Mouse (Mus musculus): ENCODE data around the gene Setd6. TPM values are rescaled to one million over a fixed set of nuclear protein-coding genes. Genes with fewer than 3 reads are reported as not detected.
A peak's percentile ranks its signal among the peaks of the same experiment; 100 is the strongest.

Setd6 gene
- polyA plus RNA-seq, 1 experiment from 2014 or later: 16.5 TPM

DNA sequence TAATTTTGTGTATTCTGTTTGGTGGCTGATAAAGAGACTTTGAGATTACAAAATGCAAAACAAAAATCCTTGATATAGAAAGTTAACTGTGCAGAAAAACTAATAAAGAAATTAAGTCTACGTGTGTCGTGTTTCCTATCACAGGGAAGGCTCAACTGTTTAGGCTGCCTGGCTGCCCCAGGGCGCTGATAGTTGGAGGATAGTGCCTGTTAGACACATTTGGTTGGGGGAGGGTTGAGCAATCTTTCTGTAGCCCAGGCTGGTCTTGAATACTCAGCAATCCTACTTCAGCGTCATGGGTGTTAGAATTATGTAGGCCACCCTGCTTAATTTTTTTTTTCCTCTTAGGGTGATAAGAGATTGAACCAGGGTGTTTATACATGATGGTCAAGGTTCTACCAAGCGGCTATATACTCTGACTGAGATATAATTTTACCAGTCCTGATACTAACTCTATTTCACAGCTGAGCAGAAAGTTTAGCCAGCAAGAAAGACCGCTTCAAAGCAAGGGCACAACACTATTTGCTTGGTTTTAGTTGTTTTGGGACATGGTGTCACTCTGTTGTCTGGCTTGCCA, 756 bp upstream of the Setd6 start:
- Histone ChIP-seq H3K4me1 (ENCODE audit: control insufficient read depth, insufficient read depth, low read length) (peaks cover 20% of the 10 kb centered on the region), H3K27ac (ENCODE audit: low read length) (peak overlapping the region; percentile 72; the same call in 1 of the 2 replicates), H3K4me3 (ENCODE audit: low read length) (peak overlapping the region; percentile 81), H3K27me3 (ENCODE audit: control insufficient read depth, insufficient read depth, low read length) (no peaks in the 10 kb centered on the region), H3K9me3 (replicated peaks; ENCODE audit: control insufficient read depth, low read length) (no peaks in the 10 kb centered on the region), H3K9ac (ENCODE audit: low read length) (peak overlapping the region; percentile 86), H3K4me2 (ENCODE audit: low read depth, low read length) (peak overlapping the region; percentile 76), H3K36me3 (ENCODE audit: control insufficient read depth, insufficient read depth) (peaks cover 37% of the 10 kb centered on the region; the same call in 1 of the 2 replicates)
- ATAC-seq (replicated peaks; ENCODE audit: extremely low read depth, insufficient read depth, low FRiP score): no peak
- WGBS: 70% methylated on average over 6 of the region's 6 CpGs

DNA sequence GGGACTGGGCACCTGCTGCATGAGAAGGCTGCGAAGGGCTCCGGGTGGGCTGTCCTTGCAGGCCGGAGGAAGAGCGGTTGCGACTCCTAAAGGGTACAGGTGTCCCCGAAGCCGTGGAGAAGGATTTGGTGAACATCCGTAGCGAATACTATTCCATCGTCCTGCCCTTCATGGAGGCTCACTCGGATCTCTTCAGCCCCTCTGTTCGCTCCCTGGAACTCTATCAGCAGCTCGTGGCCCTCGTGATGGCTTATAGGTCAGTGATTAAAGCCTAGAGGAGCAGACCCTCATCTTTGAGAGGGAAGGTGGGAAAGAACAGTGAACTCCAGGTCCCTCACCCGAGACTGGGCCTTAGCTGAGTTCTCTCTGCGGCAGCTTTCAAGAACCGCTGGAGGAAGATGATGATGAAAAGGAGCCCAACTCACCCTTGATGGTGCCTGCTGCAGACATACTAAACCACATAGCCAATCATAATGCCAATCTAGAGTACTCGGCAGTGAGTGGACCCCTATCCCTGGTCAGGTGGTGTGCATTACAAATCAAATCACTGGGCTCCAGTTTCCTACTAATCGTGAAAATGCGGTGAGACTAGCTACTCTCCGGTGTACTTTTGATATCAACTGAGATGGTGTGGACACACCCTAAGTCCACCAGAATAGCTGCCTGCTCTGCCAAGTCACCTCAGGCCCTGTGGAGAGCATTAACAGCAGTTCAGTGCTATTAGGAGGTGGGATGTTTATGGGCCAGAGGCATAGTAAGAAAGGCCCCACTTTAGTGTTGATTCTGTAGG, 1.1 kb downstream of the Setd6 start:
- ATAC-seq (replicated peaks; ENCODE audit: extremely low read depth, insufficient read depth, low FRiP score): no peak
- Histone ChIP-seq H3K4me3 (ENCODE audit: low read length) (peak overlapping the region; percentile 81), H3K36me3 (ENCODE audit: control insufficient read depth, insufficient read depth) (peaks cover 42% of the 10 kb centered on the region), H3K9ac (ENCODE audit: low read length) (peak overlapping the region; percentile 86), H3K9me3 (replicated peaks; ENCODE audit: control insufficient read depth, low read length) (no peaks in the 10 kb centered on the region), H3K4me2 (ENCODE audit: low read depth, low read length) (peak overlapping the region; percentile 76), H3K4me1 (ENCODE audit: control insufficient read depth, insufficient read depth, low read length) (peaks cover 16% of the 10 kb centered on the region), H3K27ac (ENCODE audit: low read length) (no peak overlapping the region), H3K27me3 (ENCODE audit: control insufficient read depth, insufficient read depth, low read length) (no peaks in the 10 kb centered on the region)
- 21% methylated on average over 21 of the region's 21 CpGs for WGBS

DNA sequence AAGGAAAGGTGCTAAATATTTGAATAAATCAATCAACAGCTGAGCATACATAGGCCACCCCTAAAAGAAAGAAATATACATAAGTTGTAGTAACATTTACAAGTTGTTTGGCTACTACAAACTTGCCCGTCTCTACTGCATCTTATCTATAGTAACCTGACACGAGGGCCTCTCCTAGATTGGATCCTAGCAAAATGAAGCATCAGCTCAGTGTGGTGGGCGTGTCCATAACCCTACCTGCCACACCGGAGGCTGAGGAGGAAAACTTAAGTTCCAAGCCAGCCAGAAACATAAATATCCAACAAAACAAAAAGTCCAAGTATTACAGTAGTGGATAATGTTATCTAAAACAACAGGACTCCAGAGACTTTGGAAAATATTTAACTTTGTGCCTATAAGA, 11.9 kb downstream of the Setd6 start:
- Histone ChIP-seq H3K4me3 (ENCODE audit: low read length) (no peak overlapping the region), H3K9ac (ENCODE audit: low read length) (no peak overlapping the region), H3K36me3 (ENCODE audit: control insufficient read depth, insufficient read depth) (peaks cover 68% of the 10 kb centered on the region), H3K27ac (ENCODE audit: low read length) (no peak overlapping the region), H3K4me1 (ENCODE audit: control insufficient read depth, insufficient read depth, low read length) (no peaks in the 10 kb centered on the region), H3K9me3 (replicated peaks; ENCODE audit: control insufficient read depth, low read length) (no peaks in the 10 kb centered on the region), H3K27me3 (ENCODE audit: control insufficient read depth, insufficient read depth, low read length) (no peaks in the 10 kb centered on the region), H3K4me2 (ENCODE audit: low read depth, low read length) (no peak overlapping the region)
- 58% methylated on average over 4 of the region's 4 CpGs for WGBS
- no peak for ATAC-seq (replicated peaks; ENCODE audit: extremely low read depth, insufficient read depth, low FRiP score)

DNA sequence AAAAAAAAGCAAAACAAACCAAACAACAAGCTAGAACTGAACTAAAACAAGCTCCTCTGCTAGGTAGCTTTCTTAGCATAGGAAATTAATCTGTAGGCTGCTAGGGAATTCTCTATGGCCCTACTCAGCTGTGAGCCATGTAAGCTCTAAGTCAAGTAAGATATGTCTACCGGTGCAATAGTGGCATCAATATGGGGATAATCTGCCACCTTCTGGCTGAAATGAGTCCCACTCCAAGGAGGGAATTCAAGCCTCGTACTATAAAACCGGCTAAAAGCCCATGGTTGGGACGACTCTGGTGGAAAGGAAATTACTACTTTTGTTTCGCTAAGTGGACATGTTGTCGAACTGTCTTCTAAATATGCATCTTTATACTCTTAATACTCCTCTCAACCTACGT, 22.9 kb downstream of the Setd6 start:
- no peaks in the 10 kb centered on the region for H3K9me3 ChIP-seq (replicated peaks; ENCODE audit: control insufficient read depth, low read length)
- ATAC-seq (replicated peaks; ENCODE audit: extremely low read depth, insufficient read depth, low FRiP score): no peak
- 76% methylated on average over 7 of the region's 7 CpGs for WGBS
- H3K9ac ChIP-seq (ENCODE audit: low read length): no peak overlapping the region
- H3K4me3 ChIP-seq (ENCODE audit: low read length): no peak overlapping the region
- H3K4me1 ChIP-seq (ENCODE audit: control insufficient read depth, insufficient read depth, low read length): no peaks in the 10 kb centered on the region
- H3K27ac ChIP-seq (ENCODE audit: low read length): no peak overlapping the region
- peaks cover 74% of the 10 kb centered on the region for H3K36me3 ChIP-seq (ENCODE audit: control insufficient read depth, insufficient read depth)
- no peaks in the 10 kb centered on the region for H3K27me3 ChIP-seq (ENCODE audit: control insufficient read depth, insufficient read depth, low read length)
- no peak overlapping the region for H3K4me2 ChIP-seq (ENCODE audit: low read depth, low read length)

DNA sequence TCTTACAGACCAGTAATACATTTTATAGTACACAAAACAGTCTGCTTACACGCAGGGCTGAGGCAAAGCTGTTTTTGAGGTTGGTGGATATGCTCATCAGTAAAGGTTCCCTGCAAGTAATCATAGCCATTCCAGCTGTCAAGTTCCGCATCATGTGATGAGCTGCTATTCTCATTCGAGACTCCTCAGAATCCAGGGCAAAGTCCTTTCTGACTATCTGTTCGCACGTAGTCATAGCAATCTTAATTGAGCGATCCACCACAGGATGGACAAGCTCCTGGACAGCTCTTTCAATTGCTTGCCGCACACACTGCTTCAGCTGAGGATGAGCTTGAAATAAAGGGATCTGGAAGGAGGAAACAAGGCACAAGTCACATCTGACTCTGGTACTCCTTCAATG, 26.1 kb downstream of the Setd6 start:
- H3K4me2 ChIP-seq (ENCODE audit: low read depth, low read length): no peak overlapping the region
- peaks cover 78% of the 10 kb centered on the region for H3K36me3 ChIP-seq (ENCODE audit: control insufficient read depth, insufficient read depth)
- no peaks in the 10 kb centered on the region for H3K27me3 ChIP-seq (ENCODE audit: control insufficient read depth, insufficient read depth, low read length)
- no peaks in the 10 kb centered on the region for H3K9me3 ChIP-seq (replicated peaks; ENCODE audit: control insufficient read depth, low read length)
- no peaks in the 10 kb centered on the region for H3K4me1 ChIP-seq (ENCODE audit: control insufficient read depth, insufficient read depth, low read length)
- H3K27ac ChIP-seq (ENCODE audit: low read length): no peak overlapping the region
- no peak overlapping the region for H3K4me3 ChIP-seq (ENCODE audit: low read length)
- H3K9ac ChIP-seq (ENCODE audit: low read length): no peak overlapping the region
- WGBS: 87% methylated on average over 7 of the region's 7 CpGs
- ATAC-seq (replicated peaks; ENCODE audit: extremely low read depth, insufficient read depth, low FRiP score): no peak

DNA sequence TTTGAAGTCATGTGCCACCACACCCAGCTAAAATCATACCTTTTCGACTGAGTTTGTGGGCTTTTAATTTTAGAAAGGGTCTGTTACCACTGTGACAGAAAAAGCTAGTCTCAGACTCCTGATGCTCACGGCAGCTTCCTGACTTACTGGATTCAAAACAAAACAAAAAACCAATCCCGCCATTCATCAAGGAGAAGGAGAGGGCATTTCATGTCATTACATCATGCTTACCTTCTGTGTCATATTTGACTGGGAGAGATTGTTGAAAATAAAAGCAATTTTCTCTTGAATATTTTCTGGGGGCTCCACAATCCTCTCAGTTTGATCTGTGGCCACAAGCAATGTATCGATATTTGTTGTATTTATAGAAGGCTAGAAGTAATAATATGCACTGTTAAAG, 32.3 kb downstream of the Setd6 start:
- WGBS: 84% methylated on average over 4 of the region's 4 CpGs
- Histone ChIP-seq H3K27me3 (ENCODE audit: control insufficient read depth, insufficient read depth, low read length) (no peaks in the 10 kb centered on the region), H3K36me3 (ENCODE audit: control insufficient read depth, insufficient read depth) (peaks cover 67% of the 10 kb centered on the region), H3K4me1 (ENCODE audit: control insufficient read depth, insufficient read depth, low read length) (no peaks in the 10 kb centered on the region), H3K9ac (ENCODE audit: low read length) (no peak overlapping the region), H3K4me2 (ENCODE audit: low read depth, low read length) (no peak overlapping the region), H3K4me3 (ENCODE audit: low read length) (no peak overlapping the region), H3K9me3 (replicated peaks; ENCODE audit: control insufficient read depth, low read length) (no peaks in the 10 kb centered on the region), H3K27ac (ENCODE audit: low read length) (no peak overlapping the region)
- no peak for ATAC-seq (replicated peaks; ENCODE audit: extremely low read depth, insufficient read depth, low FRiP score)

DNA sequence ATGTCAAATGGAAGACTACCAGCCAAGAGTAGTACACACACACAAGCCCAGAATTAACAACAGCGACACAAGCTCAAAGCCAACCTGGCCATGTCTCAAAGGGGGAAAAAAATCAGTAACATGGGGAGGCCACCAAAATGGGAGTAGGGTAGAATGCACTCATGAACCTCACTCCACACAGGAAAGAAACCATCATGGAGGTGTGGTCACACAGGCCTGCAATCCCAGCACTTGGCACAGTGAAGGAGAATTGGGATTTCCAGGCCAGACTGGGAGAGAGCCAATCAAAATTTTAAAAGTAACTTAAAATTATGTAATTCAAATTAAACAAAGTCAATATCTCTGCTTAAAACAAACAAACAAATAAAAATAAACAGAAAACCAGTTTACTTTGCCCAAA, 36.2 kb downstream of the Setd6 start:
- WGBS: 100% methylated on average over 1 of the region's 1 CpGs
- no peaks in the 10 kb centered on the region for H3K27me3 ChIP-seq (ENCODE audit: control insufficient read depth, insufficient read depth, low read length)
- H3K9ac ChIP-seq (ENCODE audit: low read length): no peak overlapping the region
- H3K9me3 ChIP-seq (replicated peaks; ENCODE audit: control insufficient read depth, low read length): no peaks in the 10 kb centered on the region
- no peak for ATAC-seq (replicated peaks; ENCODE audit: extremely low read depth, insufficient read depth, low FRiP score)
- H3K4me3 ChIP-seq (ENCODE audit: low read length): no peak overlapping the region
- H3K36me3 ChIP-seq (ENCODE audit: control insufficient read depth, insufficient read depth): peaks cover 60% of the 10 kb centered on the region
- H3K4me1 ChIP-seq (ENCODE audit: control insufficient read depth, insufficient read depth, low read length): no peaks in the 10 kb centered on the region
- no peak overlapping the region for H3K27ac ChIP-seq (ENCODE audit: low read length)
- no peak overlapping the region for H3K4me2 ChIP-seq (ENCODE audit: low read depth, low read length)

DNA sequence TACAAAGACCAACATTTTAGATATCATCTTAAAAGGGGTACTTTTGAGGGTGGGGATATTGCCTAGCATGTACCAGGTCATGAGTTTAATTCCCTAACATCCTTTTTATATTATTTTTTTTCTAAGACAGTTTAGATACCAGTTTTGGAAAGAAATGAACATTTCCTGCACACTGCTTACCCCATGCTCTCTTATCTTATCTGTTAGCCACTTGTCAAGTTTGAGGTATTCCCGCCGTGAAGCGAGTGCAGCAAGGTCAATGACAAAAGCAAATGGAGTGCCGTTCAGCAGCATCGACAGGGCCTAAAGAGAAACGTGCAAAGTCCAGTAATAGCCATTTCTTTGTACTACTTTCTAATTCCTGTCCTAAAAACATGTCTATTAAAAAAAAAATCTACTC, 44.6 kb downstream of the Setd6 start:
- 21% methylated on average over 6 of the region's 6 CpGs for WGBS
- Histone ChIP-seq H3K36me3 (ENCODE audit: control insufficient read depth, insufficient read depth) (peaks cover 57% of the 10 kb centered on the region), H3K4me3 (ENCODE audit: low read length) (no peak overlapping the region), H3K4me2 (ENCODE audit: low read depth, low read length) (no peak overlapping the region), H3K9me3 (replicated peaks; ENCODE audit: control insufficient read depth, low read length) (no peaks in the 10 kb centered on the region), H3K9ac (ENCODE audit: low read length) (no peak overlapping the region), H3K4me1 (ENCODE audit: control insufficient read depth, insufficient read depth, low read length) (no peaks in the 10 kb centered on the region), H3K27ac (ENCODE audit: low read length) (no peak overlapping the region), H3K27me3 (ENCODE audit: control insufficient read depth, insufficient read depth, low read length) (no peaks in the 10 kb centered on the region)
- no peak for ATAC-seq (replicated peaks; ENCODE audit: extremely low read depth, insufficient read depth, low FRiP score)

DNA sequence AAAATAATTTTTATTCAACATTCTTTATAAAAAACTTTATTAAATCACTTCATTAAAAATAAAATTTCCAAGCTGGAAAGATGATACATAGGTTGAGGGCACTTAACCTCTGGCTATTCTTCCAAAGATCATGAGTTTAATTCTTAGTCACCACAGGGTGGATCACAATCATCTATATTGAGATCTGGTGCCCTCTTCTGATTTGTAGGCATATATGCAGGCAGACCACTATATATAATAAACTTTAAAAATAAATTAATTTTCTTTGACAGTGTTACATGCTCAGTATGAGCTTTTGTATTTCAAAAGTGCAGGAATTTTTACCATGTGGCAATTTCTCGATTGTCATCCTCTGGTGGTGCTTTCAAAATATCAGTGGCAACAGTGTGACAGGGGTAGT, 48.5 kb downstream of the Setd6 start:
- no peaks in the 10 kb centered on the region for H3K27me3 ChIP-seq (ENCODE audit: control insufficient read depth, insufficient read depth, low read length)
- no peak overlapping the region for H3K4me3 ChIP-seq (ENCODE audit: low read length)
- no peaks in the 10 kb centered on the region for H3K4me1 ChIP-seq (ENCODE audit: control insufficient read depth, insufficient read depth, low read length)
- no peak for ATAC-seq (replicated peaks; ENCODE audit: extremely low read depth, insufficient read depth, low FRiP score)
- no peak overlapping the region for H3K27ac ChIP-seq (ENCODE audit: low read length)
- peaks cover 66% of the 10 kb centered on the region for H3K36me3 ChIP-seq (ENCODE audit: control insufficient read depth, insufficient read depth)
- no peak overlapping the region for H3K4me2 ChIP-seq (ENCODE audit: low read depth, low read length)
- H3K9me3 ChIP-seq (replicated peaks; ENCODE audit: control insufficient read depth, low read length): no peaks in the 10 kb centered on the region
- 83% methylated on average over 1 of the region's 1 CpGs for WGBS
- no peak overlapping the region for H3K9ac ChIP-seq (ENCODE audit: low read length)
